Mouse (Mus musculus): ENCODE measurements around the gene Fam160a1. TPM values are rescaled to one million over a fixed set of nuclear protein-coding genes. Genes with fewer than 3 reads are reported as not detected.

Fam160a1 gene
- polyA plus RNA-seq, 1 experiment from 2014 or later = 6.1 TPM

DNA sequence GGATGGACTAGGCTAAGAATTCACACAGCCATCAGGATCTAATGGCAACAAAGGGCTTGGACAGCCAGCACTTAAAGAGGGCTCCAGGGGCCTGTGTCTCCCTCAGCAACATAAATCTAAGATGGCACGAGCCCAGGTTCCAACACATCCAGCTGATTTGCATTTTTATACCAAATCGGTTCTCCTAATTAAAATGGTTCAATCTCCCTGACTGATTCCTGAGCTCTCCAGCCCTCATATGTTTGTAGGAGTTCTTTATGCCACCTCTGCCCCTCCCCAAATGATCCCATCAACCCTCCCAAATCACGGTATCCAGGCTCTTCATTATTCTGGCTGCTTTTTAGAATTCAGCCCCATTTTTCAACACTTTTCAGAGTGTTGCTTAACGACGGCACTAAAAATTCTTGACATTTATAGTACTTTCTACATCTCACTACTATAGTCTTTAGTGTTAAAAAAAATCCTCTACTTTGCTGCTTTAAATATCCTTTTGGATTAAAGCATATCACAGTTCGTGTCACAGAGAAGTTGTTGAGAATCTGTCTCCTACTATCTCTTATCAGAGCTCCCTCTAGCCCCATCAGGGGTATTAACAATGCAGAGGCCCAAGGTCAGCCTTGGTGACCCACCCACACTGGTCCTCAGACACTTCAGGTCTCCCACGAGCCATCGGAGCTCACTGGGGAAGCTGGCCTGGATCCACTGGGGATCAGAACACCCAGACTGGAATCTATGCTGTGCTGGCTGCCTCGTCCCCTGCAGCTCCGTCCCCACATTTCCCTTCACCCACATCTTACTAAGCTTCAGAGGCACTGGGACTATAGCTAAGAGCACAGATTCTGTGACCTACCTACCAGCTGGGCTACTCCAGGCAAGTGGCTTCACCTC, 154.9 kb downstream of the Fam160a1 start:
- Histone ChIP-seq H3K36me3 (ENCODE audit: insufficient read depth, low read length) (no peaks in the 10 kb centered on the region), H3K4me1 (ENCODE audit: insufficient read depth, low read length) (peaks cover 32% of the 10 kb centered on the region)

GRCm38 (mm10) chr3:85659681-85660080, 157.4 kb downstream of the Fam160a1 start:
- H3K4me1 ChIP-seq (ENCODE audit: insufficient read depth, low read length) = peaks cover 16% of the 10 kb centered on the region; the same call in 1 of the 2 replicates
- ATAC-seq (ENCODE audit: low FRiP score, low TSS enrichment) = no peak
- H3K27me3 ChIP-seq (ENCODE audit: insufficient read depth, low read length) = no peaks in the 10 kb centered on the region
- 91% methylated on average over 7 of the region's 7 CpGs for WGBS
- no peak overlapping the region for H3K27ac ChIP-seq (ENCODE audit: low read length)
- no peaks in the 10 kb centered on the region for H3K9me3 ChIP-seq (ENCODE audit: low read length)
- no peaks in the 10 kb centered on the region for H3K36me3 ChIP-seq (ENCODE audit: insufficient read depth, low read length)
- H3K4me3 ChIP-seq (ENCODE audit: low read length) = no peak overlapping the region
- no peak overlapping the region for H3K4me2 ChIP-seq (replicated peaks; ENCODE audit: low read depth, low read length)
- no peak overlapping the region for H3K9ac ChIP-seq (replicated peaks; ENCODE audit: low read length)

More for the DNA sequence above, 154.9 kb downstream of the Fam160a1 start:
- H3K9ac ChIP-seq (replicated peaks; ENCODE audit: low read length) = no peak overlapping the region
- H3K9me3 ChIP-seq (ENCODE audit: low read length) = no peaks in the 10 kb centered on the region
- H3K4me2 ChIP-seq (replicated peaks; ENCODE audit: low read depth, low read length) = no peak overlapping the region
- H3K27me3 ChIP-seq (ENCODE audit: insufficient read depth, low read length) = no peaks in the 10 kb centered on the region
- WGBS = 51% methylated on average over 10 of the region's 10 CpGs
- no peak overlapping the region for H3K27ac ChIP-seq (ENCODE audit: low read length)
- no peak overlapping the region for H3K4me3 ChIP-seq (ENCODE audit: low read length)
- ATAC-seq (ENCODE audit: low FRiP score, low TSS enrichment) = no peak

DNA sequence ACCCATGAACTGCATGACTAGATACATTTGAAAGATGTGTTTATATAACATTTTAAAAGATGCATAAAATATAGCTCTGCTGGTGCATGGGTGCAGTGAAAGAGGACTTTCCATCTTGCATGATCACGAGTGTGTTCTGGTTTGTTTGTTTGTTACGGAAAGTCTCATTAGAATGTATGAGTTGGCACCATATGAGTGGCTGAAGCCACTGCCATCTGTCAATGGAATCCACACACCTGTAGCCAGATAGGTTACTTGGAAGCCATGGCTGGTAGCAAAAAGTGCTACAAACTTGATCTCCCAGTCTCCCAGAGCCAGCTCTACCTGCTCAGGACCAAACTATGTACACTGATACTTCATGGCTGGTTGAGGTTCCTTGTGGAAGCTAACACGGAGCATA, 161.6 kb downstream of the Fam160a1 start:
- H3K36me3 ChIP-seq (ENCODE audit: insufficient read depth, low read length) = no peaks in the 10 kb centered on the region
- H3K4me3 ChIP-seq (ENCODE audit: low read length) = no peak overlapping the region
- H3K4me1 ChIP-seq (ENCODE audit: insufficient read depth, low read length) = no peaks in the 10 kb centered on the region
- 94% methylated on average over 3 of the region's 3 CpGs for WGBS
- no peak overlapping the region for H3K4me2 ChIP-seq (replicated peaks; ENCODE audit: low read depth, low read length)
- H3K9ac ChIP-seq (replicated peaks; ENCODE audit: low read length) = no peak overlapping the region
- no peaks in the 10 kb centered on the region for H3K9me3 ChIP-seq (ENCODE audit: low read length)
- H3K27ac ChIP-seq (ENCODE audit: low read length) = no peak overlapping the region
- ATAC-seq (ENCODE audit: low FRiP score, low TSS enrichment) = no peak
- H3K27me3 ChIP-seq (ENCODE audit: insufficient read depth, low read length) = no peaks in the 10 kb centered on the region

GRCm38 (mm10) chr3:85652727-85653665, 164.1 kb downstream of the Fam160a1 start:
- no peak overlapping the region for H3K9ac ChIP-seq (replicated peaks; ENCODE audit: low read length)
- H3K36me3 ChIP-seq (ENCODE audit: insufficient read depth, low read length) = no peaks in the 10 kb centered on the region
- H3K27ac ChIP-seq (ENCODE audit: low read length) = no peak overlapping the region
- no peaks in the 10 kb centered on the region for H3K9me3 ChIP-seq (ENCODE audit: low read length)
- ATAC-seq (ENCODE audit: low FRiP score, low TSS enrichment) = no peak
- no peak overlapping the region for H3K4me2 ChIP-seq (replicated peaks; ENCODE audit: low read depth, low read length)
- no peaks in the 10 kb centered on the region for H3K4me1 ChIP-seq (ENCODE audit: insufficient read depth, low read length)
- 69% methylated on average over 4 of the region's 4 CpGs for WGBS
- no peak overlapping the region for H3K4me3 ChIP-seq (ENCODE audit: low read length)
- H3K27me3 ChIP-seq (ENCODE audit: insufficient read depth, low read length) = no peaks in the 10 kb centered on the region

DNA sequence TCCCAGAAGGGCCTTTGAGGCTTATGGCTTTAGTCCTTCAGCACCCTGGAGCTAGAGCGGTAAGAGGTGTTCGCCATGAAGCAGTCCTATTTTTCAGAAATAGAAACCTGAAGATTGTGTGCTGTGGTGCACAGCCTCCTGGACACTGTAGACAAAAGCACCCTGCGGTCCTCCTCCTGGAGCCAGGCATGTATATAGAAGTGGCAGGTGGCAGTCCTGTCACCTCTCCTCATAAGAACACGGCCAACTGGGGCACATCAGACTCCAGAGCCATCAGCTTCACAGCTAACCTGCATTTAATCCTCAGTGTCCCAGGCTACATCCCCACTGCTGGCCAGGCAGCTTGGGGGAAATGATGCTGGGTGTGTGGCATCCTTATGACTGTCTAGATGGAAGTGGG, 167.9 kb downstream of the Fam160a1 start:
- no peak overlapping the region for H3K4me3 ChIP-seq (ENCODE audit: low read length)
- no peak for ATAC-seq (ENCODE audit: low FRiP score, low TSS enrichment)
- no peak overlapping the region for H3K27ac ChIP-seq (ENCODE audit: low read length)
- no peaks in the 10 kb centered on the region for H3K9me3 ChIP-seq (ENCODE audit: low read length)
- no peak overlapping the region for H3K9ac ChIP-seq (replicated peaks; ENCODE audit: low read length)
- WGBS = 94% methylated on average over 4 of the region's 4 CpGs
- no peaks in the 10 kb centered on the region for H3K36me3 ChIP-seq (ENCODE audit: insufficient read depth, low read length)
- no peak overlapping the region for H3K4me2 ChIP-seq (replicated peaks; ENCODE audit: low read depth, low read length)
- H3K27me3 ChIP-seq (ENCODE audit: insufficient read depth, low read length) = no peaks in the 10 kb centered on the region
- no peaks in the 10 kb centered on the region for H3K4me1 ChIP-seq (ENCODE audit: insufficient read depth, low read length)

DNA sequence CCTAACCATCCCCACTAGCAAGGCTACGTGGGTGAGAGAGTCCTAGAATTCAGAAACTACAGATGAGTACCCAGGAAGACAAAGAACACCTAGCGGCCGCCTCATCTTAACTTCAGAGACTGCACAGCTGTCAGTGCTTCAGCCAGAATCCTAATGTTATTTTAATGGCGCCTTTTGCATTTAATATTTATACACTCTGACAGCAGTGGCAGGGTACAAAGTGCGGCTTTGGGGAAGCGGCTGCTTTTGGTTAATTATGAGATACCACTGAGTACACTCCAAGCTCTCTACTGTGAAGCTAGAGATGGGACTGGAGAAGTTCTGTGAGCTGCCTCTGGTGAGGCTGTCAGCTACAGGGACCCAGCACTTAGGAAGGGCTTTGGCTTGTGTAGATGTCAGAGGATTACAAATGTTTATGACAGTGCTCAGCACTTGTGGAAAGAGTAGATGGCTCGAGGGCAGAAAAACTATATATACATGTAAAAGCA, 171.5 kb downstream of the Fam160a1 start:
- WGBS = 78% methylated on average over 7 of the region's 7 CpGs
- Histone ChIP-seq H3K27me3 (ENCODE audit: insufficient read depth, low read length) (no peaks in the 10 kb centered on the region), H3K4me3 (ENCODE audit: low read length) (no peak overlapping the region), H3K9me3 (ENCODE audit: low read length) (no peaks in the 10 kb centered on the region), H3K27ac (ENCODE audit: low read length) (no peak overlapping the region), H3K4me1 (ENCODE audit: insufficient read depth, low read length) (no peaks in the 10 kb centered on the region), H3K36me3 (ENCODE audit: insufficient read depth, low read length) (no peaks in the 10 kb centered on the region), H3K4me2 (replicated peaks; ENCODE audit: low read depth, low read length) (no peak overlapping the region), H3K9ac (replicated peaks; ENCODE audit: low read length) (no peak overlapping the region)
- no peak for ATAC-seq (ENCODE audit: low FRiP score, low TSS enrichment)

DNA sequence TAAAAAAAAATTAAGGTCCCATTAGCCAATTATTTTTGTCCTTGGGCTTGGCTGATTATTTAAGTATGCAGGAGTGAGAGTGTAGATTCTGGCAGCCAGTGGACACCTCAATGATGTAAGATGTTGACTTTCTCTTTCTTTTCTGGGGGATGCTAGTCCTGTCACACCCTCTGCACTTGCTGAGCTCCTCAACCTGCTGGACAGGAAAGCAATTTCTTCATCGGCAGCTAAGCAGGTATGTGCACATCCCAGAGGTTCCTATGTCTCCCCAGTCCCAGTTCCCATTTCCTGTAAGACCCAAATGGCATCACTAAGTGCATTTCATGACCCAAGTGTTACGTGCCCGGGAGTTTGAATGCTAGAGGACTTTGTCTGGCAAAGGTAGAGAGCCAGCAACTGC, 172.3 kb downstream of the Fam160a1 start:
- ATAC-seq (ENCODE audit: low FRiP score, low TSS enrichment) = no peak
- Histone ChIP-seq H3K9ac (replicated peaks; ENCODE audit: low read length) (no peak overlapping the region), H3K4me1 (ENCODE audit: insufficient read depth, low read length) (no peaks in the 10 kb centered on the region), H3K27me3 (ENCODE audit: insufficient read depth, low read length) (no peaks in the 10 kb centered on the region), H3K4me2 (replicated peaks; ENCODE audit: low read depth, low read length) (no peak overlapping the region), H3K27ac (ENCODE audit: low read length) (no peak overlapping the region), H3K4me3 (ENCODE audit: low read length) (no peak overlapping the region), H3K9me3 (ENCODE audit: low read length) (no peaks in the 10 kb centered on the region), H3K36me3 (ENCODE audit: insufficient read depth, low read length) (no peaks in the 10 kb centered on the region)
- 84% methylated on average over 3 of the region's 3 CpGs for WGBS

GRCm38 (mm10) chr3:85641751-85642150, 175.3 kb downstream of the Fam160a1 start:
- H3K9me3 ChIP-seq (ENCODE audit: low read length) = no peaks in the 10 kb centered on the region
- H3K9ac ChIP-seq (replicated peaks; ENCODE audit: low read length) = no peak overlapping the region
- H3K27ac ChIP-seq (ENCODE audit: low read length) = no peak overlapping the region
- H3K36me3 ChIP-seq (ENCODE audit: insufficient read depth, low read length) = no peaks in the 10 kb centered on the region
- no peaks in the 10 kb centered on the region for H3K4me1 ChIP-seq (ENCODE audit: insufficient read depth, low read length)
- no peak overlapping the region for H3K4me3 ChIP-seq (ENCODE audit: low read length)
- no peak overlapping the region for H3K4me2 ChIP-seq (replicated peaks; ENCODE audit: low read depth, low read length)
- H3K27me3 ChIP-seq (ENCODE audit: insufficient read depth, low read length) = no peaks in the 10 kb centered on the region
- ATAC-seq (ENCODE audit: low FRiP score, low TSS enrichment) = no peak
- 89% methylated on average over 3 of the region's 3 CpGs for WGBS

- no peak for ATAC-seq (ENCODE audit: low FRiP score, low TSS enrichment)
- 87% methylated on average over 5 of the region's 5 CpGs for WGBS
These were observed 180.2 kb downstream of the Fam160a1 start for GRCm38 (mm10) chr3:85636716-85637447.

More at GRCm38 (mm10) chr3:85636716-85637447, 180.2 kb downstream of the Fam160a1 start:
- Histone ChIP-seq H3K9me3 (ENCODE audit: low read length) (no peaks in the 10 kb centered on the region), H3K36me3 (ENCODE audit: insufficient read depth, low read length) (no peaks in the 10 kb centered on the region), H3K4me3 (ENCODE audit: low read length) (no peak overlapping the region), H3K4me1 (ENCODE audit: insufficient read depth, low read length) (no peaks in the 10 kb centered on the region), H3K4me2 (replicated peaks; ENCODE audit: low read depth, low read length) (no peak overlapping the region), H3K27me3 (ENCODE audit: insufficient read depth, low read length) (no peaks in the 10 kb centered on the region), H3K27ac (ENCODE audit: low read length) (no peak overlapping the region), H3K9ac (replicated peaks; ENCODE audit: low read length) (no peak overlapping the region)
